Mouse (Mus musculus) heart, adult 2 months (tissue): ENCODE measurements around the gene Scaf1. TPM values are rescaled to one million over a fixed set of nuclear protein-coding genes. Genes with fewer than 3 reads are reported as not detected.

Source experiments
- DNase-seq, 2 experiments: peaks; one replicate each; pipeline ENCODE4 v3.0.0; 2021
- H3K27ac ChIP-seq: fragments of 200-600 bp; 2 replicates; pipeline ENCODE4 v1.8.1; 2022
- H3K27me3 ChIP-seq: fragments of 200-500 bp; 2 replicates; pipeline ENCODE4 v1.6.1; 2012; ENCODE audit warnings: mild to moderate bottlenecking, low read length, inconsistent platforms, mixed read lengths; ENCODE audit not compliant: control insufficient read depth, insufficient read depth
- H3K36me3 ChIP-seq: fragments of 200-500 bp; 2 replicates; pipeline ENCODE4 v1.6.1; 2012; ENCODE audit warnings: low read length, inconsistent platforms; ENCODE audit not compliant: control insufficient read depth, insufficient read depth
- H3K4me1 ChIP-seq: fragments of 200-500 bp; 2 replicates; pipeline ENCODE4 v1.6.1; 2011; ENCODE audit warnings: low read length; ENCODE audit not compliant: control insufficient read depth, insufficient read depth
- H3K4me3 ChIP-seq: fragments of 200-600 bp; 2 replicates; pipeline ENCODE4 v1.8.1; 2022
- H3K79me2 ChIP-seq: fragments of 200-500 bp; replicated peaks from 2 replicates; pipeline ENCODE4 v1.6.1; 2012; ENCODE audit warnings: mild to moderate bottlenecking, inconsistent platforms, low read length, moderate library complexity, mixed read lengths; ENCODE audit not compliant: control insufficient read depth, insufficient read depth
- H3K9ac ChIP-seq: fragments of 200-500 bp; 2 replicates; pipeline ENCODE4 v1.6.1; 2012; ENCODE audit warnings: low read depth, mild to moderate bottlenecking, control low read depth, inconsistent platforms, low read length, mixed read lengths
- CTCF ChIP-seq: fragments of 200-600 bp; IDR thresholded peaks from 2 replicates; pipeline ENCODE4 v1.8.1; 2022; ENCODE audit warnings: antibody characterized with exemption, mild to moderate bottlenecking, moderate library complexity
- EP300 ChIP-seq: fragments of 200-500 bp; IDR thresholded peaks from 2 replicates; pipeline ENCODE4 v1.6.1; 2011; ENCODE audit warnings: low read depth, low read length, control low read depth; ENCODE audit not compliant: insufficient read depth
- POLR2A ChIP-seq: fragments of 200-500 bp; IDR thresholded peaks from 2 replicates; pipeline ENCODE4 v1.6.1; 2011; ENCODE audit warnings: mild to moderate bottlenecking, low read depth, low read length, control low read depth; ENCODE audit not compliant: insufficient read depth
- WGBS: fragments of 180-500 bp; shearing (Covaris S2); methylation state at CpG from one replicate; pipeline ENCODE4 v1.1.7; 2018; 5-methylcytosine and 5-hydroxymethylcytosine counted together
- intact Hi-C: fragments of 180-260 bp; cut with DNase I; formaldehyde crosslinking; loops from one replicate; pipeline ENCODE4 v1.15.1; 2025
- polyA plus RNA-seq: library from polyadenylated mRNA; depleted of rRNA; stranded (reverse); fragments of >200 nt; gene quantifications from 2 replicates; pipeline ENCODE4 v1.2.3, GENCODE M21; 2012
- total RNA-seq, 2 experiments: library from RNA; stranded (reverse); gene quantifications; 2 replicates each; pipeline ENCODE4 v1.2.3; 2021

Scaf1 gene
- total and polyA plus RNA-seq, 3 experiments = 36.0 to 46.6 (median 45.5) TPM

- Histone ChIP-seq H3K27me3 (no peaks in the 10 kb centered on the region), H3K4me3 (no peak overlapping the region), H3K79me2 (peaks cover 8% of the 10 kb centered on the region), H3K9ac (no peak overlapping the region), H3K4me1 (peaks cover 5% of the 10 kb centered on the region), H3K27ac (no peak overlapping the region), H3K36me3 (no peaks in the 10 kb centered on the region)
- intact Hi-C loops = no loop called here
- 94% methylated on average over 14 of the region's 14 CpGs for WGBS
- TF ChIP-seq EP300 (no peak), POLR2A (no peak), CTCF (no peak)
- no peak for DNase-seq
Measured at GRCm38 (mm10) chr7:45047491-45047890, 31.3 kb upstream of the Scaf1 start.

- intact Hi-C loops = no loop called here
- H3K9ac ChIP-seq = no peak overlapping the region
- WGBS = 89% methylated on average over 26 of the region's 26 CpGs
Measured at GRCm38 (mm10) chr7:45046853-45047350, 30.7 kb upstream of the Scaf1 start.

GRCm38 (mm10) chr7:45045741-45046140 is 29.6 kb upstream of the Scaf1 start:
- WGBS = 92% methylated on average over 22 of the region's 22 CpGs
- Histone ChIP-seq H3K4me3 (no peak overlapping the region), H3K36me3 (no peaks in the 10 kb centered on the region), H3K79me2 (peaks cover 8% of the 10 kb centered on the region), H3K27me3 (no peaks in the 10 kb centered on the region), H3K9ac (no peak overlapping the region), H3K4me1 (no peaks in the 10 kb centered on the region), H3K27ac (no peak overlapping the region)
- no peak for TF ChIP-seq CTCF
- no peak for TF ChIP-seq POLR2A
- TF ChIP-seq EP300 = no peak
- no peak for DNase-seq
- intact Hi-C loops = no loop called here

More at GRCm38 (mm10) chr7:45046853-45047350, 30.7 kb upstream of the Scaf1 start:
- DNase-seq = no peak
- peaks cover 5% of the 10 kb centered on the region for H3K4me1 ChIP-seq
- no peaks in the 10 kb centered on the region for H3K36me3 ChIP-seq
- no peak overlapping the region for H3K4me3 ChIP-seq
- H3K27ac ChIP-seq = no peak overlapping the region
- H3K79me2 ChIP-seq = peaks cover 8% of the 10 kb centered on the region
- no peaks in the 10 kb centered on the region for H3K27me3 ChIP-seq
- TF ChIP-seq POLR2A = no peak
- no peak for TF ChIP-seq EP300
- no peak for TF ChIP-seq CTCF

- Histone ChIP-seq H3K4me1 (no peaks in the 10 kb centered on the region), H3K27me3 (no peaks in the 10 kb centered on the region), H3K4me3 (no peak overlapping the region), H3K36me3 (no peaks in the 10 kb centered on the region), H3K27ac (no peak overlapping the region), H3K9ac (no peak overlapping the region), H3K79me2 (peaks cover 7% of the 10 kb centered on the region)
- DNase-seq = no peak
- TF ChIP-seq EP300 (no peak), POLR2A (no peak), CTCF (no peak)
- intact Hi-C loops = no loop called here
- WGBS = 94% methylated on average over 14 of the region's 14 CpGs
Measured at GRCm38 (mm10) chr7:45043307-45043706, 27.1 kb upstream of the Scaf1 start.

- no peaks in the 10 kb centered on the region for H3K4me1 ChIP-seq
- H3K4me3 ChIP-seq = no peak overlapping the region
- intact Hi-C loops = no loop called here
- whole genome bisulfite sequencing = 86% methylated on average over 9 of the region's 9 CpGs
- no peak overlapping the region for H3K9ac ChIP-seq
- H3K36me3 ChIP-seq = no peaks in the 10 kb centered on the region
- DNase-seq = no peak
- H3K27me3 ChIP-seq = no peaks in the 10 kb centered on the region
- peaks cover 3% of the 10 kb centered on the region; the same call in 1 of the 2 replicates for H3K79me2 ChIP-seq
- no peak for TF ChIP-seq POLR2A
- no peak for TF ChIP-seq EP300
- no peak for TF ChIP-seq CTCF
- H3K27ac ChIP-seq = no peak overlapping the region
Measured at GRCm38 (mm10) chr7:45040851-45041250, 24.7 kb upstream of the Scaf1 start.

GRCm38 (mm10) chr7:45038411-45038810 is 22.2 kb upstream of the Scaf1 start:
- Histone ChIP-seq H3K4me1 (no peaks in the 10 kb centered on the region), H3K27ac (no peak overlapping the region), H3K4me3 (no peak overlapping the region), H3K27me3 (no peaks in the 10 kb centered on the region), H3K79me2 (peaks cover 2% of the 10 kb centered on the region; the same call in 1 of the 2 replicates), H3K9ac (no peak overlapping the region), H3K36me3 (no peaks in the 10 kb centered on the region)
- intact Hi-C loops = no loop called here
- DNase-seq = no peak
- 97% methylated on average over 9 of the region's 9 CpGs for WGBS
- TF ChIP-seq CTCF (no peak), EP300 (no peak), POLR2A (no peak)
